Mouse (Mus musculus) cerebellum, adult 9-10 months (tissue): ENCODE results near the gene Tmem107.

Experiments
- DNase-seq: peaks from one replicate; pipeline ENCODE4 v3.0.0; 2022

Tmem107 gene

DNA sequence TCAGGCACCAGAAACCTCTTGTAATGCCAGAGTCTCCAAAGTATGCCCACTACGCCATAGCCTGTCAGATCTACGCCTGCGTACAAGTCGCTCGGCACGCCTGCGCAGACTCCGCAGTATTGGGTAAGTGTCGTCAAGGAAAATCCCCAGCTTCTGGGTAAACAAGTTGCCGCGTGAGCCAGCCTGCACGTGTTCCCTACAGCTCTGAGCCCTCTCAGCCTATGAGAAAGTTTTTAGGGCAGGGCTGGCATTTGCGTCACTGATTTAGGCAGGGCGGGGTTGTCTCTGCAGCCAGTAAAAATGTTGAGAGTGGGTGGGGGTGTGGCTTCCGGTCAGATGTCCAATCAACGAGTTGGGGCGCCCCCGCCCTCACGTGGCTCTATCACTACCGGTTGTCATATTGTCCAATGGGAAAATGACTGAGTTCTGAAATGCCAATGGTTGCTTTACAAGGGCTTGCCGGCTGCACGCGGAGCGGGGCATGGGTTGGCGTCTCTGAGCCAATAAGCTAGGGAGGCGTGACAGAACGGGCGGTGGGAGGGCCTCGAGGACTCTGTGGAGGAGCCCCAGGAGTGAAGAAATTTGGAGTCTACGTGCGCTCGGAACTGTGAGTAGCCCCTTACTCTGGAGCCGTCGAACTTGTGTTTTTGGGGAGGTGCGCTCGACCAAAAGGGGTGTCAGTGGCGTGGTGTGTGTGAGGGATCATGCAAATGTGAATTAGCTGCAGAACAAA is 24.3 kb downstream of the Tmem107 start, which contains the start of gene Per1:
Gene Per1, plus strand, starts transcription at position 521 of the 733 bp plus-strand sequence.
- peak; percentile 100 for DNase-seq

DNA sequence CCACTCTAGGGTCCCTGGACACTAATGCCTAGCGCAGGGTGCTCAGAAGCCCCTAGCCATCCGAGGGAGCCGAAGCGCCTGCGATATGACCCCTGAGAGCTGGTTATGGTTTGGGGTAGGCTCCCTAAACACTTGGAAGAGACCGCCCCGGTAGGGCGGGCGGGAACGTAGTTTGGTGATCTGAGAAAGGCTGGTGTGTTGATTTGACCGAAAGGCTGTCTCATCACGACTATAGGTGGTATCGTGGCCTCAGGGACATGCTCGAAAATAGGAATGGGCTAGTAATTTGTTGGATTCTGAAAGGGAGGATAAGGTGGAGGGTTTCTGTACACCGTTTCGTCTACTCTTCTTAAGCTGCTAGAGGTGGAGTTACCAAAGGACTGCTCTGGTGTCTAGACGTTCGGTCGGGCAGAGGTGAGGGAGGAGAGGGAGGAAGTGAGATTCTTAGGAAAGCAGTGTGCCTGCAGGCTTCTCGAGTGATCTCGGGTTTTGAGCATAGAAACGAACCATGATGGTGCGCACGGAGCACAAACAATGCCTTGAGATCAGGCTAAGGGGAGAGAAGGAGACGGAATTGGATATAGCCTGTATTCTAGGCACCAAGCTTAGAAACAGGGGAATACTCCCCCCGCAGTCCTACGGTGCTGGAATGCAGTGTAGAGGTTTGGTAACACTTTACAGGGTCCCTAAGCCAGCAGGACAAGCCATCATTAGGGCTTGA is 25.1 kb downstream of the Tmem107 start:
- peak; percentile 66 for DNase-seq

DNA sequence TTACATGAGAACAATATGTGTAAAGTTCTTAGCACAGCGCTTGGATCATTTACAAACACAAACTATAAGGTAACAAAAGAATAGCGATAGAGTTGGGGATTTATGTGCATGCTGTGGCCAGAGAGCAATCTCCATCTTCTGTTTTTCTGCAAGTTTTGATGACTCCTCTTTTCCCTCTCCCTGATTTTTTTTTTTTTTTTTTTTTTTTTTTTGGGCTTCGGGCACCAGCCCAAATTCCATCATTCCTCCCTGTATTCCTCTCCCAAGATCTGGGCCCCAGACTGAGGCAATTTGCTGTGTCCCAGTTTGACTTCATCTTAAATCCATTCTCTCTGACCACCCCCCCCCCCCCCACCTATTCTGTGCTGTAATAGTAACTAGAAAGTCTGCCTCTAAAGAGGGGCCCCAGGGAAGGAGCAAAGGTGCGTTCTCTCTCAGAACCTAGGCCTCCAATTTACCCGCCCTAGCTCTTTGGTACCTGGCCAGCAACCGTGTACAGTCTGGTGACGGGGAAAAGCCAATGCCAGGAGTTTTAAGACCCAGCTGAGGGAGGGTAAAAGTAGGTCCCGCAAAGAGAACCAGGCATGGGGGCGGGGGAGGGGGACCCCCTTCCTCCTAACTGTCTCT is 25.9 kb downstream of the Tmem107 start:
- DNase-seq: no peak

DNA sequence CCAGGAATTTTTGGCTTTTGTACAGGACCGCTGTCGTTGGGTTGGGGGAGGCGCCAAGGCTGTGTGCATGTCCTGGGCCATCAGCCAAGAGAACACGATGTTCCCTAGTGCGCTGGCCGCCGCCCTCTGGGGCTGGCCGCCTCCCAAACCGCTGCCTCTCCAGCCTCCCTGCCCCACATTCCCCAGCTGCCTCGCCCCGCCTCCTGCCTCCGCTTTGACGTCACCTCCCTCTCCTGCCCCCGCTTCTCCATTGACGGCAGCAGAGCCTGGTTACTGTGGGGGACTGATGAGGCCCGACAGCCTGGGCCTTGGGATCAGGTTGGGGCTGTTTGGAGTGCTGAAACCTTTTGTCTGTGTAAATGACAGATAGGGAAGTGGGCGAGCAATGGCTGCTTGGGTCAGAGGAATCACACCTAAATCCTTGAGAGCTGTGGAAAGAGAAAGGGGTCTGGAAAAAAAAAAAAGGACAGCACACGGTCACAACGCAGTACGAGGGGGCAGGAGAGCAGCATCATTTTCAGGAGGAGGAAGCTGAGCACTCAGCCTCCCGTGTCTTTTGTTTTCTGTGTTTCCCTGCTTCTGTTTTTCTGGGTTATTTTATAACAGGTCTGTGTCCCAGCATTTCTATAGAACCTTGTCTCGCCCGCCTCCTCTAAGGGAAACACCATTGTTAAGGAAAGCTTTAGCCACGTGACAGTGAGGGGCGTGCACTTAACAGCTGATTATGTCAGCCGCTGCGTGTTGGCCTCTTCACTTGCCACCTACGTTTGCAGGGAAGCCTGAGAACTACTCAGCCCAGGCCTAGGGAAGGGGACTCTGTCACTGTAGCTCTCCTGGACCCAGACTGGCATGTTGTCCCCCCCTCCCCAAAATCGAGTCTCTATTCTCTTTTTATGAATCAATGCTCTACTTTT is 26.6 kb downstream of the Tmem107 start:
- peak; percentile 92 for DNase-seq

DNA sequence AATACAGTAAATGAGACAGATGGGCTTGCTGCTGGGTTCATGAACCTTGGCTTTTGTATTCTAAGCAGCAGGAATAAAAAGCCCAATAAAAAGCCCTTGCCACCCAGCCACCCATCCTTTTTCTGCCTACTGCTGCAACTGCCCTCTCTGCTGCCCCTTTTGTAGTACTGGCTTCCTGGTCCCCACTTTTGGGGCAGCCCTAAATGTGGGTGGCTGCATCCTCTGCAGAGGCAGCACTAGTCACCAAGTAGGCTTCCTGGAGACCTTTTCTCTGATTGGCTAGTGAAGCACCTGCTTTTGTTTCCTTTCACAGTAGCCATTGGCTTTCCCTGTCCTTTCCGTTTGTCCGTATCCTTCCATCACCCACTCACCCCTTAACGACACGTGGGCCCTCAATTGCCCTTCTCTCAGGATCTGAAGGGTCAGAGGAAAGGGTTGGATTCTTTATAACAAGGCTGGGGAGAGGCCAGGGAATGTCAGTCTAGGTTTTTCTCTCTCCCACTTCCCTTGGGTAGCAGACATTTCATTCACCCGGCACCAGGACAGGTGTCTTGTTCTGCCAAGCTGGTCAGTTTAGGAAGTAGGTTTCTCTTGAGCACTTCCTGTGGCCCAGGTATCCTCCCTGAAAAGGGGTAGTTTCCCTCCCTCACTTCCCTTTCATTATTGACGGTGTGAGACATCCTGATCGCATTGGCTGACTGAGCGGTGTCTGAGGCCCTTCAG is 27.6 kb downstream of the Tmem107 start:
- no peak for DNase-seq

DNA sequence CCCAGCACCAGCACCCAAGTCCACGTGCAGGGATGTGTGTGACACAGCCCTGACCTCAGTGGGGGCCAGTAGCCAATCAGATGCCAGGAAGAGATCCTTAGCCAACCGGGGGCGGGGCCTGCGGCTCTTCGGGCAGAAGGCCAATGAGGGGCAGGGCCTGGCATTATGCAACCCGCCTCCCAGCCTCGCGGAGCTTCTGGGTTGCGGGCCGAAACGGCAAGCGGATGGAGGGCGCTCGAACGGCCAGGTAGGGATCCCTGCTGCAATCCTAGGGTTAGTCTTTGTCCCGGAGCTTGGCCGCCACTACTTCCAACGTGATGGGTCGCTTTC is 28.1 kb downstream of the Tmem107 start:
- DNase-seq: peak; percentile 99

DNA sequence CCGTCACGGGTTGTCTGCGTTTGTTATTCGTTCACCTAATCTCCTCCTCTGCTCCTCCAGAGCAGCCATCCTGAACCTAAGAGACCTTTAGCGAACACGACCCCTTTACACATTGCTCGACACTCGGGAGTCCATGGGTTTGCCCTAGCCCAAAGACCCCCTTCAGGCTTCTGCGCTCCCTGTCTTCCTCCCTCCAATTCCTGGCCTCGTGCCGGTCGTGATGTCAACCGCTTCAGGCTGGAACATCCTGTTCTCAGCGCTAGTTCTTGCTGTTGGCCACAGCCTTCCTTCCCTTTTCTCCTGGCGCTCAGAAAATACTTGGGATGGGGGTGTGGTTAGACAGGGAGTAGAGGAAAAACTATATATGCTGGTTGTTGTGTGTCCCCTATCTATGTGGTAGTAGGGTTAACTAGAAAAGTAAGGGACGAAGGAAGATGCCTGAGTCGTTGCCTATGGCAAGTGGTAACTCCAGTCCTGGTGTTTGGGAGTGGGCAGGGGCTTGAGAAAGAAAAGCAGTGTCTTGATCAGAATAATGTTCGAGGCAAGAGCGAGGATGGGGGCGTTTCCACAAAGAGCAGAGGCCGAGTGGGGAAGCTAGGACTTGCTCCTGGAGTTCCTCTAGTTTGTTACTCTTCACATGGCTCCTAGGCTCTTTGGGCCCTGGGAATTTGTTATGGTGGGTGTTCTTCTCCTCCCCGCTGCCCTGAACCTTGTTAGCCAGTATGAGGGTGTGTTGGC is 28.7 kb downstream of the Tmem107 start:
- DNase-seq: peak; percentile 86

DNA sequence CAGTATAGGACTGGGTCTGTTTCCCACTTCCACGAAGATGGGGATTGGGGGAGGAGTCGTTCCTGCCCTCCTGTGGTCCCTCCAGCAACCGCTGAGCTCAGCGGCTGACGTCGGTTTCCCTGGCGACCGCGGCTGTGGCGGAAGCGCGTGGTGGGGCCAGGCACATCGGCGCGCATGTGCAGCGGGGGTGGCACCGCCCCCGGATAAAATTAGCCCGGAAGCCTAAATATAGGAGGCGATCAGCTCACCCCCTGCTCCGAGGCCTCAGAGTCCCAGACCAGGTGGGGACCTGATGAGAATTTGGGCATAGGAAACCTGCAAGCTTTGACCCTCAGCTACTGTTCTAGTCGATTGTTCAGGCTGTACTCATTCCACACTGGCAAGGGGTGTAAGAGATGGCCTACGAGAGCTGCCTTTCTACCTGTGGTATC is 29.3 kb downstream of the Tmem107 start:
- DNase-seq: peak; percentile 91

DNA sequence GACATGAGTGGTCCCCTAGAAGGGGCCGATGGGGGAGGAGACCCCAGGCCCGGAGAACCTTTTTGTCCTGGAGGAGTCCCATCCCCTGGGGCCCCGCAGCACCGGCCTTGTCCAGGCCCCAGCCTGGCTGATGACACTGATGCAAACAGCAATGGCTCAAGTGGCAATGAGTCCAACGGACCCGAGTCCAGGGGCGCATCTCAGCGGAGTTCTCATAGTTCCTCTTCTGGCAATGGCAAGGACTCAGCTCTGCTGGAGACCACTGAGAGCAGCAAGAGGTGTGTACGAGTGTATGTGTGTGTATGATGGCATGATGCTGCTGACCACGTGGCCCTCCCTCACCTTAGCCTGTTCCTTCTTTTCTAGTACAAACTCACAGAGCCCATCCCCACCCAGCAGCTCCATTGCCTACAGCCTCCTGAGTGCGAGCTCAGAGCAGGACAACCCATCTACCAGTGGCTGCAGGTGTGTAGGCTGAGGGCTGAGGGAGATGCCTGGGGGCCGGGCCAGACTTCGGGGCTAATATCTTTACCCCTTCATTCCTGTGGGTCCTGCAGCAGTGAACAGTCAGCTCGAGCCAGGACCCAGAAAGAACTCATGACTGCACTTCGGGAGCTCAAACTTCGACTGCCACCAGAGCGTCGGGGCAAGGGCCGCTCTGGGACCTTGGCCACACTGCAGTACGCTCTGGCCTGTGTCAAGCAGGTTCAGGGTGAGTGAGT is 30.2 kb downstream of the Tmem107 start:
- peak; percentile 70 for DNase-seq

DNA sequence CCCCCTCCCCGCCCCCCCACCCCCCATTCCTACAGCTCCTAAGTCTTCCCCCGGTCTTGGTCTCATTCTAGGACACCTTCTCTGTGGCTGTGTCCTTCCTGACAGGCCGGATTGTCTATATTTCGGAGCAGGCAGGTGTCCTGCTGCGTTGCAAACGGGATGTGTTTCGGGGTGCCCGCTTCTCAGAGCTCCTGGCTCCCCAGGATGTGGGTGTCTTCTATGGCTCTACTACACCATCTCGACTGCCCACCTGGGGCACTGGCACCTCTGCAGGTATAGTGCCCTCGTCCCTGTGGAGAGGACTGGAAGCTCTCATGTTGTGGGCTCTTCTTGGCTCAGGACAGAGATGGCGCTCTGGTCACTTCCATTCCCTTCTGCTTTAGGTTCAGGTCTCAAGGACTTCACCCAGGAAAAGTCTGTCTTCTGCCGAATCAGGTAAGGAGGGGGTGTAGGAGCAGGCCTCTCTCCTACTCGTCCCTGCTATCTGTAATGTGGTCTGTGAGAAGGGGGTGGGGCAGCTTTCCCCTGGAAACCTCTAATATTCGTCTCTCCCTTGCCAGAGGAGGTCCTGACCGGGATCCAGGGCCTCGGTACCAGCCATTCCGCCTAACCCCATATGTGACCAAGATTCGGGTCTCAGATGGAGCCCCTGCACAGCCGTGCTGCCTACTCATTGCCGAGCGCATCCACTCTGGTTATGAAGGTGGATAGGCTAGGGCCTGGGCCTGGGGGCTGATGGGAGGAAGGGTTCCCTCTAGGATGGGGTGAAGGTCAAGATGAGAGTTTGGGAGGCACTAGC is 31.2 kb downstream of the Tmem107 start:
- DNase-seq: peak; percentile 69

DNA sequence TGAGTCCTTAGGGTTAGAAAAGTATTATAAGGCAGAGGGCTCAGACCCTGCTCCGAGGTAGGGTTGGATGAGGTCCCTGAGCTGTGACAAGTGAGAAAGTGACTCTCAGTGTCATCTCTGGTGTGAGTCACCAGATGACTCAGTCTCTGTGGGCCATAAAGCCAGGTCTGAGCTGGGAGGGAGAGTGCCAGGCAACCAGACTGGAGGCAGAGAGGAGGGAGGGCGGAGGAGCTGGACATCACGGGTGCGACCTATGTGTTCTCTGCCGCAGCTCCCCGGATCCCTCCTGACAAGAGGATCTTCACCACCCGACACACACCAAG is 31.8 kb downstream of the Tmem107 start:
- DNase-seq: no peak

DNA sequence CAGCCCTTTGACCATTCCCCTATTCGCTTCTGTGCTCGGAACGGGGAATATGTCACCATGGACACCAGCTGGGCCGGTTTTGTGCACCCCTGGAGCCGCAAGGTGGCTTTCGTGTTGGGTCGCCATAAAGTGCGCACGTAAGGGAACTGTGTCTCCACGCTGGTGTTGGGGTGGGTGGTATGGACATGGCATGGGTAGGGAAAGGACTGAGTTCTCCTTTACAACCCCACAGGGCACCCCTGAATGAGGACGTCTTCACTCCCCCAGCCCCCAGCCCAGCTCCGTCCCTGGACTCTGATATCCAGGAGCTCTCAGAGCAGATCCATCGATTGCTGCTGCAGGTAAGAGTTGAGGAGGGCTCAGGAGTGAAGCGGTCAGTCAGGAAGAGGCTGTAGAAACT is 32.5 kb downstream of the Tmem107 start:
- peak; percentile 46 for DNase-seq

DNA sequence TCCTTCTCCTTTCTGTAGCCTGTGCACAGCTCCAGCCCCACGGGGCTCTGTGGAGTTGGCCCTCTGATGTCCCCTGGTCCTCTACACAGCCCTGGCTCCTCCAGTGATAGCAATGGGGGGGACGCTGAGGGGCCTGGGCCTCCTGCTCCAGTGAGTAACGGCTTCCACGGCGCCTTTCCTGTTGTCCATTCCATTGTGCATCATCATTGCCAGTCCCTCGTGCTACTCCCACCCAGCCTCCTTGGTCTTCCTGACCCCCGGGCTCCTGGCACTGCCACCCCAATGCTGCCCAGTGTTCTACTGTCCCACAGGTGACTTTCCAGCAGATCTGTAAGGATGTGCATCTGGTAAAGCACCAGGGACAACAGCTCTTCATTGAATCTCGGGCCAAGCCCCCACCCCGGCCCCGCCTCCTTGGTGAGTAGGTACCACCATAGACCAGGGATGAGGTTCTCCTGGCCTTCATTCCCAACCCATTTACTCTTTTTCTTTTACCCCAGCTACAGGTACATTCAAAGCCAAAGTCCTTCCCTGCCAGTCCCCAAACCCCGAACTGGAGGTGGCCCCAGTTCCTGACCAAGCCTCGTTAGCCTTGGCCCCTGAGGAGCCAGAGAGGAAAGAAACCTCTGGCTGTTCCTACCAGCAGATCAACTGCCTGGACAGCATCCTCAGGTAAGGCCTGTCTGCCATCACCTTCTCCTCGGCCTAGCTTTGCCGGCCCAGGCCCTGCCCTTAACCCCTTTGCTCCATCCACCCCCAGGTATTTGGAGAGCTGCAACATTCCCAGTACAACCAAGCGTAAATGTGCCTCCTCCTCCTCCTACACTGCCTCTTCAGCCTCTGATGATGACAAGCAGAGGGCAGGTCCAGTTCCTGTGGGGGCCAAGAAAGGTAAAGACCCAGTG is 33.2 kb downstream of the Tmem107 start:
- peak; percentile 47 for DNase-seq

DNA sequence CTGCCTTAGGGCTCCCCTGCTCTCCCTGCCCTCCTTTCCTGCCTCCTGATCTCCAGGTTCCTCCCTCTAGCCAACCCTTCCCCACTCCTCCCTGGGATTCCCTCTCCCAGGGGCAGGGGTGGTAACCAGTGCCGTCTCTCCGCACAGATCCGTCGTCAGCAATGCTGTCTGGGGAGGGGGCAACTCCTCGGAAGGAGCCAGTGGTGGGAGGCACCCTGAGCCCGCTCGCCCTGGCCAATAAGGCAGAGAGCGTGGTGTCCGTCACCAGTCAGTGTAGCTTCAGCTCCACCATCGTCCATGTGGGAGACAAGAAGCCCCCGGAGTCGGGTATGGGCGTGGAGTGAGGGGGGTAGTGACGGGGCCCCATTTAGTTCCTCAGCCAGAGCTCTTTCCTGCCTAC is 33.9 kb downstream of the Tmem107 start:
- DNase-seq: no peak

DNA sequence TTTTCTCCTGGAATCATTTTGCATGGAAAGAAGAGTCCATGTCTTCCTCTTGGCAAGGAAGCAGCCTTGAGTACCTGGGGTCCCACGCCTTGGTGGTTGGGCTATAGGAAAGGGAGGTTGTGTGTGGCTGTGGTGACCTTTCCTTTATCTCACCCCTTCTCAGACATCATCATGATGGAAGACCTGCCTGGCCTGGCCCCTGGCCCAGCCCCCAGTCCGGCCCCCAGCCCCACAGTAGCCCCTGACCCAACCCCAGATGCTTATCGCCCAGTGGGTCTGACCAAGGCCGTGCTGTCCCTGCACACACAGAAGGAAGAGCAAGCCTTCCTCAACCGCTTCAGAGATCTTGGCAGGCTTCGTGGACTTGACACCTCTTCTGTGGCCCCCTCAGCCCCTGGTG is 34.6 kb downstream of the Tmem107 start:
- DNase-seq: no peak

DNA sequence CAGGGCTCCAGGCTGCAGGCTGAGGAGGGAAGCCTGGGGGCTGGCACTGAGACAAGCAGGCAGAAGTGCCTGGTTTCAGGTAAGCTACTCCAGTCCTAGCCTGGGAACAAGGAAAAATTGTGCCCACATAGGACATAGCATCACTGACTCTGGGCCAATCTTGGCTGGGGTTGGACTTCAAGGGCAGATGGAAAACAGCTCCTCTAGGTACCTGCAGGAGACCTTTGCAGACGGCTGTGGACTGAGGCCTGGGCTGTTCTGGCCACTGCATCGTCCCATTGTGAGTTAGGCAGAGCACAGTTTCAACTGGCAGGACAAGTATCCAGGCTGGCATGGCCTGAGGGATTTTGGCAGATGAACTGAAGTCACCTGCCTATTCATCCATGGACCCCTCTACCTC is 35.2 kb downstream of the Tmem107 start:
- DNase-seq: peak; percentile 54

DNA sequence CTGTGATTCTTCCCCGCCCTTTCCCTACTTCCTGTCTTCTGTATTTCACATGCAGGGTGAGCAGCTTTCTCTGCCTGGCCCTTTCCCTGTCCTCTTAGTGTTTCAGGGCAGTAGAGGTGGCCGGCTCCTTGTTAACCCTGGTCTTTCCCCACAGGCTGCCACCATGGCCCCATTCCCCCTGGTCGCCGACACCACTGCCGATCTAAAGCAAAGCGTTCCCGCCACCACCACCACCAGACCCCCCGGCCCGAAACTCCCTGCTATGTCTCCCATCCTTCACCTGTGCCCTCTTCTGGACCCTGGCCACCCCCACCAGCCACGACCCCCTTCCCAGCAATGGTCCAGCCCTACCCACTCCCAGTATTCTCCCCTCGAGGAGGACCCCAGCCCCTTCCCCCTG is 35.7 kb downstream of the Tmem107 start:
- DNase-seq: no peak

DNA sequence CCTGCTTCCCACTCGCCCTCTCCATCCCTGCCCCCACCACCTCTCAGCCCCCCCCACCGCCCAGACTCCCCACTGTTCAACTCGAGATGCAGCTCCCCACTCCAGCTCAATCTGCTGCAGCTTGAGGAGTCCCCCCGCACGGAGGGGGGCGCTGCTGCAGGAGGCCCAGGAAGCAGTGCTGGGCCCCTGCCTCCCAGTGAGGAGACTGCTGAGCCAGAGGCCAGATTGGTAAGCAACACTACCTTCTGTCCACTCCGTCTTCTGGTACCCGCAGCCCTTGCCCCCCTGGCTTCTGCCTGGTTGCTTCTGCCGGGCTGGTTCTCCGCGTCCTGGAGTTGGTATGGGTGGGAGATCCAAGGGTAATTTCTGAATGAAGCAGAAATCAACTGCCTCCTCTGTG is 36.2 kb downstream of the Tmem107 start:
- no peak for DNase-seq

DNA sequence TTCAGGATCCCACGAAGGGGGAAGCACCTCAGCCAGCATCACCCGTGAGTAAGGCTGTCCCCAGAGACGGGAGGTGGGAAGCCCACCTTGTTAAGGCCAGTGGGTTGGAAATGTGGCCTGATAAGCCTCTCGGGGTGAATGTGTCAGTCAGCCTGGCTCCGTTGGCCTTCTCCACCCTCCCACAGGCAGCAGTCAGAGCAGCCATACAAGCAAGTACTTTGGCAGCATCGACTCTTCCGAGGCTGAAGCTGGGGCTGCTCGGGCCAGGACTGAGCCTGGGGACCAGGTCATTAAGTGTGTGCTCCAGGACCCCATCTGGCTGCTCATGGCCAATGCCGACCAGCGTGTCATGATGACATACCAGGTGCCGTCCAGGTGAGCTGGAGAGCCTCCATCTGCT is 37.1 kb downstream of the Tmem107 start:
- DNase-seq: no peak
